Mouse (Mus musculus): ENCODE measurements around the gene L3mbtl1. TPM values are rescaled to one million over a fixed set of nuclear protein-coding genes. Genes with fewer than 3 reads are reported as not detected.

L3mbtl1 gene
- polyA plus RNA-seq, 1 experiment from 2014 or later, result 0.05 TPM

GRCm38 (mm10) chr2:162993881-162994616 is 50.8 kb downstream of the L3mbtl1 start:
- ATAC-seq (ENCODE audit: extremely low read depth, insufficient number of reproducible peaks, low FRiP score, low TSS enrichment), result no peak
- H3K9ac ChIP-seq, result no peak overlapping the region
- WGBS, result 71% methylated on average over 9 of the region's 9 CpGs
- peaks cover 5% of the 10 kb centered on the region; the same call in 1 of the 2 replicates for H3K4me1 ChIP-seq
- no peak overlapping the region for H3K4me3 ChIP-seq
- no peak overlapping the region for H3K27ac ChIP-seq (replicated peaks)
- H3K36me3 ChIP-seq, result no peaks in the 10 kb centered on the region
- H3K9me3 ChIP-seq, result no peaks in the 10 kb centered on the region
- H3K27me3 ChIP-seq (replicated peaks), result peaks cover 7% of the 10 kb centered on the region; the same call in 1 of the 2 replicates
- no peak overlapping the region for H3K4me2 ChIP-seq

- Histone ChIP-seq H3K9ac (peak overlapping the region; percentile 1; the same call in 1 of the 2 replicates), H3K4me3 (peak overlapping the region; percentile 29), H3K36me3 (no peaks in the 10 kb centered on the region), H3K27me3 (replicated peaks) (peaks cover 21% of the 10 kb centered on the region), H3K27ac (replicated peaks) (no peak overlapping the region), H3K4me1 (peaks cover 7% of the 10 kb centered on the region; the same call in 1 of the 2 replicates), H3K9me3 (no peaks in the 10 kb centered on the region), H3K4me2 (peak overlapping the region; percentile 62)
- ATAC-seq (ENCODE audit: extremely low read depth, insufficient number of reproducible peaks, low FRiP score, low TSS enrichment), result peak; percentile 54; the same call in 1 of the 2 replicates
- 17% methylated on average over 18 of the region's 18 CpGs for WGBS
These were observed 55.4 kb downstream of the L3mbtl1 start for GRCm38 (mm10) chr2:162998528-162999230.

GRCm38 (mm10) chr2:162999744-163000143 is 56.5 kb downstream of the L3mbtl1 start:
- H3K27ac ChIP-seq (replicated peaks), result no peak overlapping the region
- no peak overlapping the region for H3K4me3 ChIP-seq
- H3K9me3 ChIP-seq, result no peaks in the 10 kb centered on the region
- peaks cover 29% of the 10 kb centered on the region for H3K27me3 ChIP-seq (replicated peaks)
- no peaks in the 10 kb centered on the region for H3K36me3 ChIP-seq
- H3K4me2 ChIP-seq, result no peak overlapping the region
- H3K9ac ChIP-seq, result no peak overlapping the region
- WGBS, result 42% methylated on average over 3 of the region's 3 CpGs
- H3K4me1 ChIP-seq, result peaks cover 7% of the 10 kb centered on the region; the same call in 1 of the 2 replicates
- no peak for ATAC-seq (ENCODE audit: extremely low read depth, insufficient number of reproducible peaks, low FRiP score, low TSS enrichment)

- H3K4me2 ChIP-seq, result no peak overlapping the region
- no peaks in the 10 kb centered on the region for H3K9me3 ChIP-seq
- no peak overlapping the region for H3K9ac ChIP-seq
- H3K4me3 ChIP-seq, result no peak overlapping the region
- H3K27me3 ChIP-seq (replicated peaks), result peaks cover 36% of the 10 kb centered on the region
- no peak overlapping the region for H3K27ac ChIP-seq (replicated peaks)
- peaks cover 7% of the 10 kb centered on the region; the same call in 1 of the 2 replicates for H3K4me1 ChIP-seq
- WGBS, result 96% methylated on average over 1 of the region's 1 CpGs
- ATAC-seq (ENCODE audit: extremely low read depth, insufficient number of reproducible peaks, low FRiP score, low TSS enrichment), result no peak
- H3K36me3 ChIP-seq, result no peaks in the 10 kb centered on the region
These were observed 57.8 kb downstream of the L3mbtl1 start for GRCm38 (mm10) chr2:163001071-163001470.

- peaks cover 40% of the 10 kb centered on the region for H3K27me3 ChIP-seq (replicated peaks)
- no peaks in the 10 kb centered on the region for H3K36me3 ChIP-seq
- no peak overlapping the region for H3K4me2 ChIP-seq
- WGBS, result 72% methylated on average over 4 of the region's 4 CpGs
- no peak for ATAC-seq (ENCODE audit: extremely low read depth, insufficient number of reproducible peaks, low FRiP score, low TSS enrichment)
- no peak overlapping the region for H3K9ac ChIP-seq
- H3K4me3 ChIP-seq, result no peak overlapping the region
- H3K9me3 ChIP-seq, result no peaks in the 10 kb centered on the region
- H3K27ac ChIP-seq (replicated peaks), result no peak overlapping the region
- H3K4me1 ChIP-seq, result no peaks in the 10 kb centered on the region
These were observed 64.0 kb downstream of the L3mbtl1 start for GRCm38 (mm10) chr2:163007299-163007698.

- Histone ChIP-seq H3K4me1 (peaks cover 11% of the 10 kb centered on the region), H3K36me3 (no peaks in the 10 kb centered on the region), H3K4me3 (peak within 1 kb of the TSS; percentile 93), H3K9me3 (no peaks in the 10 kb centered on the region), H3K9ac (peak within 1 kb of the TSS; percentile 92), H3K4me2 (peak within 1 kb of the TSS; percentile 74), H3K27ac (replicated peaks) (peak within 1 kb of the TSS; percentile 60), H3K27me3 (replicated peaks) (0 out of 2 replicates have a peak, but pooled peaks cover 5% of the 10 kb centered on the region)
- peak; percentile 94 for ATAC-seq (ENCODE audit: extremely low read depth, insufficient number of reproducible peaks, low FRiP score, low TSS enrichment)
- under 1% methylated on average over 57 of the region's 57 CpGs for WGBS
These were observed 73.9 kb downstream of the L3mbtl1 start, which contains the start of gene Ift52 for GRCm38 (mm10) chr2:163016916-163017743. Ift52 (plus strand) TSS chr2:163017354.

Other genes with a start within 250 kb of the L3mbtl1 start
- 125 and 132 TPM in 2 replicates for gene Srsf6, start 11.9 kb upstream of the L3mbtl1 start, polyA plus RNA-seq (2015; fragmentation: Nextera tagmentation; extraction: Ambion mirVana)
- gene Sgk2, start 43.9 kb downstream of the L3mbtl1 start, polyA plus RNA-seq (2015; fragmentation: Nextera tagmentation; extraction: Ambion mirVana), result 0.33 TPM in 1 of 2 replicates, not detected in the other
- gene Ift52, start 73.9 kb downstream of the L3mbtl1 start, polyA plus RNA-seq (2015; fragmentation: Nextera tagmentation; extraction: Ambion mirVana), result 35.3 and 37.3 TPM in 2 replicates
- 16.7 and 17.7 TPM in 2 replicates for gene Mybl2, start 111.2 kb downstream of the L3mbtl1 start, polyA plus RNA-seq (2015; fragmentation: Nextera tagmentation; extraction: Ambion mirVana)
- not detected in 2 replicates for gene Gtsf1l, start 144.4 kb downstream of the L3mbtl1 start, polyA plus RNA-seq (2015; fragmentation: Nextera tagmentation; extraction: Ambion mirVana)